Mouse (Mus musculus): ENCODE measurements around the gene Myrip. TPM values are rescaled to one million over a fixed set of nuclear protein-coding genes. Genes with fewer than 3 reads are reported as not detected.
"Not testable (repeated sequence)": the region's sequence is repeated elsewhere in the genome, so short reads cannot be mapped to it uniquely, and the experiment has no call there.

Myrip gene
- total RNA-seq (2014; rRNA removed): 19.6 and 25.6 TPM in 2 replicates
- 6.8 and 7.0 TPM in 2 replicates for polyA plus RNA-seq (2015; fragmentation: Nextera tagmentation; extraction: Ambion mirVana)

- not testable (repeated sequence) for ATAC-seq (ENCODE audit: low FRiP score); H3K9ac ChIP-seq (replicated peaks; ENCODE audit: low read length, poor library complexity, severe bottlenecking); H3K27me3 ChIP-seq (ENCODE audit: insufficient read depth, low read length); H3K27ac ChIP-seq (ENCODE audit: low read depth, low read length); DNase-seq (ENCODE audit: low spot score); H3K4me2 ChIP-seq (ENCODE audit: low read depth, low read length, poor library complexity, severe bottlenecking); H3K4me1 ChIP-seq (ENCODE audit: insufficient read depth, low read length); H3K36me3 ChIP-seq (ENCODE audit: insufficient read depth, low read length); H3K9me3 ChIP-seq (ENCODE audit: low read length)
- peak within 1 kb of the TSS; percentile 78; the same call in 1 of the 2 replicates for H3K4me3 ChIP-seq (ENCODE audit: low read depth, low read length)
- WGBS: 89% methylated on average over 1 of the region's 1 CpGs
Measured at GRCm38 (mm10) chr9:120301213-120301612, at the start of gene Myrip. Gene Myrip, plus strand, starts transcription at chr9:120301513.

- no peak for TF ChIP-seq CTCF (IDR thresholded peaks at IDR 0.05)
- no peak overlapping the region for H3K9ac ChIP-seq (replicated peaks; ENCODE audit: low read length, poor library complexity, severe bottlenecking)
- H3K4me3 ChIP-seq (ENCODE audit: low read depth, low read length): no peak overlapping the region
- H3K4me1 ChIP-seq (ENCODE audit: insufficient read depth, low read length): no peaks in the 10 kb centered on the region
- H3K36me3 ChIP-seq (ENCODE audit: insufficient read depth, low read length): no peaks in the 10 kb centered on the region
- H3K27ac ChIP-seq (ENCODE audit: low read depth, low read length): no peak overlapping the region
- DNase-seq (ENCODE audit: low spot score) (peak; percentile 36), ATAC-seq (ENCODE audit: low FRiP score) (no peak)
- 45% methylated on average over 8 of the region's 8 CpGs for WGBS
- H3K27me3 ChIP-seq (ENCODE audit: insufficient read depth, low read length): no peaks in the 10 kb centered on the region
- no peak overlapping the region for H3K4me2 ChIP-seq (ENCODE audit: low read depth, low read length, poor library complexity, severe bottlenecking)
- no peaks in the 10 kb centered on the region for H3K9me3 ChIP-seq (ENCODE audit: low read length)
Measured at GRCm38 (mm10) chr9:120259805-120260204, 41.5 kb upstream of the Myrip start.

- Histone ChIP-seq H3K27ac (ENCODE audit: low read depth, low read length) (no peak overlapping the region), H3K9me3 (ENCODE audit: low read length) (no peaks in the 10 kb centered on the region), H3K36me3 (ENCODE audit: insufficient read depth, low read length) (no peaks in the 10 kb centered on the region), H3K4me2 (ENCODE audit: low read depth, low read length, poor library complexity, severe bottlenecking) (no peak overlapping the region), H3K4me3 (ENCODE audit: low read depth, low read length) (no peak overlapping the region), H3K9ac (replicated peaks; ENCODE audit: low read length, poor library complexity, severe bottlenecking) (no peak overlapping the region), H3K27me3 (ENCODE audit: insufficient read depth, low read length) (no peaks in the 10 kb centered on the region), H3K4me1 (ENCODE audit: insufficient read depth, low read length) (no peaks in the 10 kb centered on the region)
- ATAC-seq (ENCODE audit: low FRiP score): 0 out of 2 replicates have a peak, but pooled peaks have one; percentile 23
- DNase-seq (ENCODE audit: low spot score): peak; percentile 89
- TF ChIP-seq CTCF (IDR thresholded peaks at IDR 0.05): no peak
- 37% methylated on average over 5 of the region's 5 CpGs for WGBS
Measured at GRCm38 (mm10) chr9:120263994-120264393, 37.3 kb upstream of the Myrip start.

- Histone ChIP-seq H3K36me3 (ENCODE audit: insufficient read depth, low read length) (no peaks in the 10 kb centered on the region), H3K27ac (ENCODE audit: low read depth, low read length) (no peak overlapping the region), H3K9ac (replicated peaks; ENCODE audit: low read length, poor library complexity, severe bottlenecking) (no peak overlapping the region), H3K4me3 (ENCODE audit: low read depth, low read length) (no peak overlapping the region), H3K9me3 (ENCODE audit: low read length) (no peaks in the 10 kb centered on the region), H3K27me3 (ENCODE audit: insufficient read depth, low read length) (no peaks in the 10 kb centered on the region), H3K4me2 (ENCODE audit: low read depth, low read length, poor library complexity, severe bottlenecking) (no peak overlapping the region), H3K4me1 (ENCODE audit: insufficient read depth, low read length) (no peaks in the 10 kb centered on the region)
- no peak for ATAC-seq (ENCODE audit: low FRiP score)
- WGBS: 88% methylated on average over 8 of the region's 8 CpGs
- DNase-seq (ENCODE audit: low spot score): no peak
- TF ChIP-seq CTCF (IDR thresholded peaks at IDR 0.05): no peak
Measured at GRCm38 (mm10) chr9:120273083-120273482, 28.2 kb upstream of the Myrip start.

DNA sequence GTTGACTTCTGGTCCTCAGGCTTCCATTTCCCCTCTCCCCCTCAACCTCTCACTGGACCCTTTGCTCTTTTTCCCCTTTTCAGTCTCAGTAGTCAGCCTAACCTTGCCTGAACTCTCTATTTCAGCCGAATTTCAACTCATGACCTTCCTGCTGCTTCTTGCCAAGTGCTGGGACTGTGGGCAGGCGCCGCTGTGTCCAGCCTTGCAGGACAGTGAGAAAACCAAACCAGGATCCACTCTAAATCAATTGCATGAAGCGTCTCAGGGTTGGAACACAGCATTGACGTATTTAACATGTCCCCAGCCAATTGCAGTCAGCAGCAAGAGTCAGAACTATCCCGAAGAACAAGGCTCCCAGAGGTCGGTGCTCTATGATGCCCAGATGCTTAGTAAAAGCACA lies 26.1 kb upstream of the Myrip start:
- ATAC-seq (ENCODE audit: low FRiP score): no peak
- no peaks in the 10 kb centered on the region for H3K27me3 ChIP-seq (ENCODE audit: insufficient read depth, low read length)
- no peaks in the 10 kb centered on the region for H3K4me1 ChIP-seq (ENCODE audit: insufficient read depth, low read length)
- no peak for DNase-seq (ENCODE audit: low spot score)
- H3K4me3 ChIP-seq (ENCODE audit: low read depth, low read length): no peak overlapping the region
- H3K36me3 ChIP-seq (ENCODE audit: insufficient read depth, low read length): no peaks in the 10 kb centered on the region
- no peak overlapping the region for H3K4me2 ChIP-seq (ENCODE audit: low read depth, low read length, poor library complexity, severe bottlenecking)
- H3K27ac ChIP-seq (ENCODE audit: low read depth, low read length): no peak overlapping the region
- TF ChIP-seq CTCF (IDR thresholded peaks at IDR 0.05): no peak
- H3K9ac ChIP-seq (replicated peaks; ENCODE audit: low read length, poor library complexity, severe bottlenecking): no peak overlapping the region
- WGBS: 77% methylated on average over 7 of the region's 7 CpGs
- H3K9me3 ChIP-seq (ENCODE audit: low read length): no peaks in the 10 kb centered on the region

GRCm38 (mm10) chr9:120281147-120281546 lies 20.2 kb upstream of the Myrip start:
- Histone ChIP-seq H3K4me3 (ENCODE audit: low read depth, low read length) (no peak overlapping the region), H3K27ac (ENCODE audit: low read depth, low read length) (no peak overlapping the region), H3K9ac (replicated peaks; ENCODE audit: low read length, poor library complexity, severe bottlenecking) (no peak overlapping the region), H3K36me3 (ENCODE audit: insufficient read depth, low read length) (no peaks in the 10 kb centered on the region), H3K4me2 (ENCODE audit: low read depth, low read length, poor library complexity, severe bottlenecking) (no peak overlapping the region), H3K27me3 (ENCODE audit: insufficient read depth, low read length) (no peaks in the 10 kb centered on the region), H3K9me3 (ENCODE audit: low read length) (no peaks in the 10 kb centered on the region), H3K4me1 (ENCODE audit: insufficient read depth, low read length) (no peaks in the 10 kb centered on the region)
- 90% methylated on average over 12 of the region's 12 CpGs for WGBS
- ATAC-seq (ENCODE audit: low FRiP score): no peak
- no peak for TF ChIP-seq CTCF (IDR thresholded peaks at IDR 0.05)
- DNase-seq (ENCODE audit: low spot score): no peak
